In the genomic region with DNA sequence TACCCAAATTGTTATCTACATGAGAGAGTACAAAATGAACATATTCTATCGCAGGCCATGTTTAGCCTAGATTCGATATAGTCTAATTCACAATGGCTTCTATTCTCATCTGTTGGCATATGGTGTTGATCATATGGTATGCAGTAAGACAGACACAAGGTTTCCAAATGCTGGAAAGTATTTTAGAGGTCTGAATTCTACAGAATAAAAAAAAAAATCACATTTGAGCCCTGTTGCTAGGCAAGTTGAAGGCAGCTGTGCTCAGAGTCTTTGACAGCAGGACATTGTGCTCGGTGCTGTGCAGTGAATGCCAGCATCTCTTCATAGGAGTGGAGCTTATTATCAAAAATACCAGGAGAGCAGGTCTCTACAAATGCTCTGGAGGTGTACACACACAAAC, we compare ENCODE assay signal across 18 mouse cellular contexts.
DNase-seq lines count a peak whose midpoint lies in the region; ATAC-seq and TF ChIP-seq lines count a peak whose summit lies in the region.
"Had no signal": no experiment of that assay in that cellular context is flagged by ENCODE, and none has a peak within 500 bp of the region (broad histone marks: within the 10 kb centered on the region; RNA-seq: fewer than 3 reads in every experiment).

No protein-coding gene starts in this region.

- no peaks in the 10 kb centered on the region for H3K4me1 ChIP-seq in midbrain, postnatal 0 days (ENCODE audit: insufficient read depth, low read length)
- no peaks in the 10 kb centered on the region for H3K4me1 ChIP-seq in heart, embryonic 12.5 days (replicated peaks)

- no peak for TF ChIP-seq CTCF in layer of hippocampus, adult 2 months (conservative IDR thresholded peaks at IDR 0.05)
- no peak for TF ChIP-seq CTCF in midbrain, postnatal 0 days (IDR thresholded peaks at IDR 0.05)

- no peaks in the 10 kb centered on the region for H3K27me3 ChIP-seq in midbrain, postnatal 0 days (ENCODE audit: insufficient read depth, low read length)
- no peaks in the 10 kb centered on the region for H3K27me3 ChIP-seq in heart, embryonic 12.5 days (replicated peaks)
- H3K27me3 ChIP-seq: embryonic facial prominence, embryonic 12.5 days had no signal

- no peak overlapping the region for H3K9ac ChIP-seq in midbrain, postnatal 0 days (replicated peaks; ENCODE audit: low read length, poor library complexity, severe bottlenecking)
- H3K9ac ChIP-seq in heart, embryonic 12.5 days, result no peak overlapping the region
- H3K9ac ChIP-seq: embryonic facial prominence, embryonic 12.5 days; lung, embryonic 14.5 days had no signal

- intact Hi-C loops in left cerebral cortex, postnatal 4 days (cut with DNase I), result no loop called here

- no peak overlapping the region for H3K4me3 ChIP-seq in layer of hippocampus, adult 2 months
- no peak overlapping the region for H3K4me3 ChIP-seq in midbrain, postnatal 0 days (ENCODE audit: low read depth, low read length)
- no peak overlapping the region for H3K4me3 ChIP-seq in heart, embryonic 12.5 days
- H3K4me3 ChIP-seq: embryonic facial prominence, embryonic 12.5 days; myocyte had no signal

- ATAC-seq in midbrain, postnatal 0 days (ENCODE audit: low FRiP score), result peak; percentile 49; the same call in 1 of the 2 replicates
- no peak for ATAC-seq in erythroid progenitor cell, adult 5-6 weeks (replicated peaks; ENCODE audit: low FRiP score, poor library complexity, severe bottlenecking)
- ATAC-seq in heart, embryonic 12.5 days (ENCODE audit: insufficient number of reproducible peaks, low FRiP score), result no peak
- ATAC-seq: inflammation-experienced regulatory T-cells, adult 6 months had no signal

- H3K4me2 ChIP-seq in midbrain, postnatal 0 days (ENCODE audit: low read depth, low read length, poor library complexity, severe bottlenecking), result no peak overlapping the region
- H3K4me2 ChIP-seq in heart, embryonic 12.5 days, result no peak overlapping the region
- H3K4me2 ChIP-seq: embryonic facial prominence, embryonic 12.5 days; lung, embryonic 14.5 days had no signal

- no peaks in the 10 kb centered on the region for H3K36me3 ChIP-seq in midbrain, postnatal 0 days (ENCODE audit: insufficient read depth, low read length)
- H3K36me3 ChIP-seq in heart, embryonic 12.5 days, result no peaks in the 10 kb centered on the region
- H3K36me3 ChIP-seq: embryonic facial prominence, embryonic 12.5 days had no signal

- no peaks in the 10 kb centered on the region for H3K9me3 ChIP-seq in midbrain, postnatal 0 days (ENCODE audit: low read length)
- 0 out of 2 replicates have a peak, but pooled peaks cover 3% of the 10 kb centered on the region for H3K9me3 ChIP-seq in heart, embryonic 12.5 days (replicated peaks)
- H3K9me3 ChIP-seq: embryonic facial prominence, embryonic 12.5 days had no signal

- WGBS in midbrain, postnatal 0 days, result 69% methylated on average over 3 of the region's 3 CpGs
- 81% methylated on average over 3 of the region's 3 CpGs for WGBS in heart, embryonic 12.5 days

- peak overlapping the region; percentile 37; the same call in 1 of the 2 replicates for H3K27ac ChIP-seq in layer of hippocampus, adult 2 months
- H3K27ac ChIP-seq in midbrain, postnatal 0 days (ENCODE audit: low read depth, low read length), result peak overlapping the region; percentile 52
- H3K27ac ChIP-seq in heart, embryonic 12.5 days (ENCODE audit: poor library complexity, severe bottlenecking), result no peak overlapping the region
- H3K27ac ChIP-seq: embryonic facial prominence, embryonic 12.5 days; stomach, postnatal 0 days had no signal

- DNase-seq in embryo, embryonic 10.5 days (ENCODE audit: low spot score), result peak; percentile 2
- DNase-seq in embryo, embryonic 11 days, result no peak
- peak; percentile 22 for DNase-seq in left cerebral cortex, adult 11 months (ENCODE audit: low spot score)
- DNase-seq in left cerebral cortex, postnatal 4 days, result no peak
- DNase-seq in layer of hippocampus, adult 2 months (ENCODE audit: low spot score in 2 of 2), result peak; percentile 7 to 11
- DNase-seq in midbrain, postnatal 0 days (ENCODE audit: low spot score), result peak; percentile 44
- DNase-seq: cerebellum, adult 9-11 months; heart, adult 18-20 months; heart, postnatal 10 days; liver; lung, embryonic 14.5 days; thymus, postnatal 4 days had no signal

Comparison
In these comparisons a context has a peak if more than half of its experiments do, and no peak if none do; other contexts are left out.
1. DNase-seq: peak in embryo, embryonic 10.5 days (single experiment), left cerebral cortex, adult 11 months (single experiment), layer of hippocampus, adult 2 months (2 of 2) and midbrain, postnatal 0 days (single experiment); none in embryo, embryonic 11 days (single experiment) and left cerebral cortex, postnatal 4 days (single experiment).